In the genomic region with DNA sequence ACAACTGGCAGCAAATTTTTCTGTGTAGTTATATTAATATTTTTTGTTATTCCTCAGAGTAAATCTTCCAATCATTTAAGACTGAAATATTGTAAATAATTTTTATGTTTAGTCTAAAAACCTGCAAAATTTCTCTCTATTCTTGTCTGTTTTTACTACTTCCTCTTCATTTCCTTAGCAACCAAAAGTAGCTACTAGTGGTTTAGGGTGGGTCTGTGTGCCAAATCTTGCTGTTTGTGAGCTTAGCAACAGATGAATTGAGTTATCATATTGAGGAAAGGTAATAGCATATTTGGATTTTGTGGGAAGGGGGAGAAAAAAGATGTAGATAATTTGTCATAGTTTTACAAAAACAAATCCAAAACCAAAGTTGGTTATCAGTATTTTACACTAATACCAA, we compare ENCODE assay signal across 9 mouse cellular contexts. TPM values are rescaled to one million over a fixed set of nuclear protein-coding genes. Genes with fewer than 3 reads are reported as not detected.
DNase-seq lines count a peak whose midpoint lies in the region; ATAC-seq and TF ChIP-seq lines count a peak whose summit lies in the region.
"Had no signal": no experiment of that assay in that cellular context is flagged by ENCODE, and none has a peak within 500 bp of the region (broad histone marks: within the 10 kb centered on the region; RNA-seq: fewer than 3 reads in every experiment).

No protein-coding gene starts in this region.

- peak overlapping the region in 1 of 2 experiments; percentile 50; a peak in 2 of 4 replicates for H3K4me3 ChIP-seq in heart, embryonic 14.5 days (ENCODE audit: control insufficient read depth in 1 of 2, insufficient read depth in 1 of 2, low read depth in 1 of 2, low read length in 2 of 2)
- peak overlapping the region; percentile 40 for H3K4me3 ChIP-seq in hindbrain, postnatal 0 days (ENCODE audit: low read length)

- H3K9me3 ChIP-seq in heart, embryonic 14.5 days (ENCODE audit: control insufficient read depth, low read length) = no peaks in the 10 kb centered on the region
- H3K9me3 ChIP-seq in hindbrain, postnatal 0 days (ENCODE audit: low read length) = no peaks in the 10 kb centered on the region

- no peak for DNase-seq in heart, adult 9 months (ENCODE audit: low spot score in 2 of 2)
- peak; percentile 19 for DNase-seq in thymus, postnatal 0 days (ENCODE audit: low spot score)
- DNase-seq in thymus, postnatal 14 days = no peak
- DNase-seq in hindbrain, postnatal 0 days (ENCODE audit: low spot score) = peak; percentile 10
- DNase-seq in cerebellum, adult 9-11 months = no peak
- DNase-seq in cerebellum, adult 11 months = no peak

- peak overlapping the region in 1 of 2 experiments; percentile 94; a peak in 1 of 4 replicates for H3K27ac ChIP-seq in heart, embryonic 14.5 days (replicated peaks in 1 of 2; ENCODE audit: control insufficient read depth in 1 of 2, insufficient read depth in 1 of 2, low read depth in 2 of 2, low read length in 2 of 2)
- H3K27ac ChIP-seq in hindbrain, postnatal 0 days = no peak overlapping the region

- H3K27me3 ChIP-seq in heart, embryonic 14.5 days (ENCODE audit: control insufficient read depth, insufficient read depth, low read length) = no peaks in the 10 kb centered on the region
- no peaks in the 10 kb centered on the region for H3K27me3 ChIP-seq in hindbrain, postnatal 0 days (ENCODE audit: insufficient read depth, low read length)
- H3K27me3 ChIP-seq: Patski had no signal

- peaks cover 0 to 6% of the 10 kb centered on the region in 2 experiments; a peak in 1 of 4 replicates for H3K4me1 ChIP-seq in heart, embryonic 14.5 days (ENCODE audit: control insufficient read depth in 2 of 2, insufficient read depth in 2 of 2, low read length in 2 of 2)
- H3K4me1 ChIP-seq in hindbrain, postnatal 0 days (ENCODE audit: insufficient read depth, low read length) = peaks cover 3% of the 10 kb centered on the region; the same call in 1 of the 2 replicates

- peak overlapping the region; percentile 86 for H3K9ac ChIP-seq in heart, embryonic 14.5 days (ENCODE audit: low read length)
- H3K9ac ChIP-seq in hindbrain, postnatal 0 days (replicated peaks; ENCODE audit: low read length) = no peak overlapping the region

- H3K4me2 ChIP-seq in heart, embryonic 14.5 days (ENCODE audit: low read length) = peak overlapping the region; percentile 79
- peak overlapping the region; percentile 77 for H3K4me2 ChIP-seq in hindbrain, postnatal 0 days (ENCODE audit: low read depth, low read length)

- H3K36me3 ChIP-seq in heart, embryonic 14.5 days (ENCODE audit: control insufficient read depth, insufficient read depth, low read length) = no peaks in the 10 kb centered on the region
- H3K36me3 ChIP-seq in hindbrain, postnatal 0 days (ENCODE audit: insufficient read depth, low read length) = no peaks in the 10 kb centered on the region

- TF ChIP-seq CTCF in hindbrain, postnatal 0 days (IDR thresholded peaks at IDR 0.05; ENCODE audit: low read depth) = no peak

- ATAC-seq in heart, embryonic 14.5 days (ENCODE audit: insufficient number of reproducible peaks, insufficient read depth, low FRiP score, low read depth) = no peak
- ATAC-seq in hindbrain, postnatal 0 days = no peak
- no peak for ATAC-seq in megakaryocyte progenitor cell, adult 5-6 weeks (replicated peaks; ENCODE audit: poor library complexity)

RNA-seq across cellular contexts. Expression of a gene that starts 1.5 kb away (rescaled TPM):
- 9.8 and 10.7 TPM in 2 replicates for polyA plus RNA-seq in heart, embryonic 14.5 days (2014; fragmentation: Nextera tagmentation; extraction: Ambion mirVana)
- 1.8 and 2.1 TPM in 2 replicates for polyA plus RNA-seq in thymus, postnatal 0 days (2015; fragmentation: Nextera tagmentation; extraction: Ambion mirVana)
- 6.1 and 8.9 TPM in 2 replicates for total RNA-seq in hindbrain, postnatal 0 days (2014; rRNA removed)
- polyA plus RNA-seq in hindbrain, postnatal 0 days (2015; fragmentation: Nextera tagmentation; extraction: Ambion mirVana) = 1.1 TPM in 2 replicates
- total RNA-seq in megakaryocyte progenitor cell, adult 5-6 weeks (2015) = 0.99 and 2.3 TPM in 2 replicates
- total RNA-seq in megakaryocyte progenitor cell, adult 5-6 weeks (2017) = 1.5 and 2.5 TPM in 2 replicates

Comparison
In these comparisons a context has a peak if more than half of its experiments do, and no peak if none do; other contexts are left out.
1. DNase-seq: peak in thymus, postnatal 0 days (single experiment) and hindbrain, postnatal 0 days (single experiment); none in heart, adult 9 months (0 of 2), thymus, postnatal 14 days (single experiment), cerebellum, adult 9-11 months (single experiment) and cerebellum, adult 11 months (single experiment).